Mouse (Mus musculus) cerebellum, adult 2 months (tissue): ENCODE results near the gene Cdr2l. TPM values are rescaled to one million over a fixed set of nuclear protein-coding genes. Genes with fewer than 3 reads are reported as not detected.

Source experiments
- DNase-seq, 2 experiments: peaks; one replicate each; pipeline ENCODE4 v3.0.0; 2021
- H3K27ac ChIP-seq: fragments of 200-500 bp; 2 replicates; pipeline ENCODE4 v1.5.1; 2012; ENCODE audit warnings: low read length, control low read depth, inconsistent platforms; ENCODE audit not compliant: insufficient read depth
- H3K27me3 ChIP-seq: fragments of 200-500 bp; 2 replicates; pipeline ENCODE4 v1.6.1; 2012; ENCODE audit warnings: inconsistent platforms, mild to moderate bottlenecking, low read length, moderate library complexity; ENCODE audit not compliant: control insufficient read depth, insufficient read depth
- H3K4me1 ChIP-seq: fragments of 200-500 bp; 2 replicates; pipeline ENCODE4 v1.6.1; 2011; ENCODE audit warnings: low read length; ENCODE audit not compliant: control insufficient read depth, insufficient read depth
- H3K4me3 ChIP-seq: fragments of 200-500 bp; replicated peaks from 2 replicates; pipeline ENCODE3; 2011; ENCODE audit warnings: mild to moderate bottlenecking, low read depth, low read length, control low read depth; ENCODE audit not compliant: insufficient read depth
- CTCF ChIP-seq: fragments of 200-500 bp; IDR thresholded peaks from 2 replicates; pipeline ENCODE4 v1.5.1; 2011; ENCODE audit warnings: low read depth, mild to moderate bottlenecking, control low read depth, low read length, moderate library complexity, borderline replicate concordance; ENCODE audit not compliant: insufficient read depth
- POLR2A ChIP-seq: fragments of 200-500 bp; IDR thresholded peaks from 2 replicates; pipeline ENCODE4 v1.6.1; 2011; ENCODE audit warnings: low read length, control low read depth, borderline replicate concordance; ENCODE audit not compliant: insufficient read depth
- WGBS: fragments of 180-500 bp; shearing (Covaris S2); methylation state at CpG from one replicate; pipeline ENCODE4 v1.1.7; 2018; 5-methylcytosine and 5-hydroxymethylcytosine counted together
- polyA plus RNA-seq: library from polyadenylated mRNA; depleted of rRNA; stranded (reverse); fragments of >200 nt; gene quantifications from 2 replicates; pipeline ENCODE4 v1.2.3, GENCODE M21; 2012

Gene Cdr2l
- polyA plus RNA-seq, 1 experiment = 54.3 TPM

DNA sequence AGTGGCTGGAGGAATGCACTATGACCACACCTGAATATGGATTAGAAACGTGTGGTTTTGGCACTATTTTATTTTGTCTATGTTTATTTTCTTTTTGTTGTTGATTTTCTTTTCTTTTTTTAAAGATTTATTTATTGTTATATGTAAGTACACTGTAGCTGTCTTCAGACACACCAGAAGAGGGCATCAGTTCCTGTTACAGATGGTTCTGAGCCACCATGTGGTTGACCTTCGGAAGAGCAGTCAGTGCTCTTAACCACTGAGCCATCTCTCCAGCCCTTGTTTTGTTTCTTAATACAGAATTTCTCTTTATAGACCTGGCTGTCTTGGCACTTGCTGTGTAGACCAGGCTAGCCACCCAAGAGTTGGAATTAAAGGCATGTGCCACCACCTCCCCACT, 9.0 kb upstream of the Cdr2l start:
- WGBS = 57% methylated on average over 2 of the region's 2 CpGs
- Histone ChIP-seq H3K27ac (no peak overlapping the region), H3K4me3 (no peak overlapping the region), H3K27me3 (no peaks in the 10 kb centered on the region), H3K4me1 (peaks cover 6% of the 10 kb centered on the region; the same call in 1 of the 2 replicates)
- no peak for DNase-seq
- TF ChIP-seq CTCF (no peak), POLR2A (no peak)

DNA sequence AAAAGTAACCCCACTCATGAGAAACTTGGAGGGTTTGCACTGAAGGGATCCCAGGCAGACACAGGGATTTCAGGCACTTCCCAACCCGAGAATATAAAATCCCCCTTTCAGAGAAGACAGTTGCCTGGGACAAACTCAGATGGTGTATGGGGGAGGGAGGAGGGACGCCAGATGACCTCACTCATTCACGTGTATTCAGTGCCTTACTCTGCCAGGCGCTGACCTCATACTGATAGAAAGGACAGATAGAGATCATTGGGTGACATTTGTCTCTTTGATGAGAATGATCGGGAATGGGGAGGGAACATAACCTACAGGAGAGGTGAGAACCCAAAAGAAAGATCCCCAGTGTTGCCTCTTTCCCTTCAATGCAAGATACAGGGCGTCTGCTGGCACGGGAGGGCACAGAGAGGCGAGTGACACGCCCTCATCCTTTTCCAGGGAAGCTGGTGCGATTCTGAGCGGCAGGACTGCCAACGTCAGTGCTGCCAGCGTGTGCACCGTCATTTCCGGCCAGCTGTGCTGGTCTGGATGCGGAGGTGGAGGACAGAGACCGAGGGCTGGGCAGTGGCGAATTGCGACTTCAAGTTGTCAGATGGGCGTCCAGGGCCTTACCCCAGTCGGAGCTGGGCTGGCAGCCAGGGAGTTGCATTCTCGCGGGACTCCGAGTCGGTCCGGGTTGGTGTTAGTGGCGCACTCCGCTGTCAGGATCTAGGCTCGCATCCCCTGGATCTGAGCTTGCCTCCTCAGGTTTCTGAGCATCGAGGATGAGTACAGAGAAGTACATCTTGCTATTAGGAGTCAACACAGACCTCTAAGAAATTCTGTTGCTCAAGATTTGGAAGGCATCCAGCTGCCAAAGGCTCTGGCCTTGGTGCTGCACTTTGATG, 7.7 kb upstream of the Cdr2l start:
- H3K27ac ChIP-seq = peak overlapping the region; percentile 35
- DNase-seq = peak; percentile 78 to 83
- no peaks in the 10 kb centered on the region for H3K27me3 ChIP-seq
- peaks cover 6% of the 10 kb centered on the region; the same call in 1 of the 2 replicates for H3K4me1 ChIP-seq
- TF ChIP-seq POLR2A (peak; percentile 60; the same call in 1 of the 2 replicates), CTCF (no peak)
- peak overlapping the region; percentile 50 for H3K4me3 ChIP-seq
- WGBS = 2% methylated on average over 30 of the region's 30 CpGs

DNA sequence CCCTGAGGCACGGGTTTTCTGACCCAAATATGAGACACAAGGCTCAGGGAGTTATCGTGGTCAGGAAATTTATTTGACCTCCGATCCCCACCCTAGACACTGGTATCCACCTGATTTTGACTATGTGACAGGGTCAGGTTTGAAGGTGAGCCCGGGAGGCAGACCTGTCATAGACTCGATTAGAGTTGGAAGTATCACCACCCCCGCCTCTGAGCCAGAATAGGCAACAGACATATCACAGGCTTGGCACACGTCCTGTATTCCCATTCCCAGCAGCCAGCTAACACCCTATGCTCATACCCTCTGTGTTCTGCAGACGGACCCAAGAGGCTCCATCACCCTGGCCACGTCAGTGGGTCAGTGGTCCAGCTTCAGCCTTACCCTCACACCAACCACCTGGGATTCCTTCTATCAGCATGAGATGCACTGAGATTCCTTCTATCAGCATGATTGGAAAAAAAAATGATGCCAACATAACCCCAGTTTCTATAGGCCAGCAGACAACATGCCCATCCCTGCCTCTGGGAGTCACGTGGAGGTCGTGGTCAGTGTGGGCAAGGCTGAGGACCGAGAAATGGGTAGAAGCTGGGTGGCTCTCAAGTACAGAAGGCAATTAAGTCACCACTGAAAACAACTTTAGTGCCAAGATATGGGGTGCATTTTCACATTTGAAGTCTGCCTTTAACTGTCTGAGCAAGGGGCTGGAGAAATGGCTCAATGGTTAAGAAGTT, 6.9 kb upstream of the Cdr2l start:
- 53% methylated on average over 12 of the region's 12 CpGs for WGBS
- no peak for DNase-seq

DNA sequence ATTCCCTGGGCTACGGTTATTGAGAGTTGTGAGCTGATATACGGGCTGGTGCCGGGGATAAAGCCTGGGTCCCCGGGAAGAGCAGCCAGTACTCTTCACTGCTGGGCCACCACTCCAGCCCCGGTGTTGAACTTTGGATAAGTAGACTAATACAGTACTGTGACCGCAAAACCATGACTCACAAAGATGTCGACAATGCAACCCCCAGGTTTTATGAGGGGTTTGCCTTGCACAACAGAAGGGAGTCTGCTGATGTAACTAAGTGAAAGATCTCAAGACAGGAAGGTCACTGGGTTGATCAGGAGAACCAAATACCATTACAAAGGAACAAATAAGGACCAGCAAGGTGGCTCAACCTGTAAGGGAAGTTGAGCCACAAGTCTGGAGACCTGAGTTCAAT, 5.0 kb upstream of the Cdr2l start:
- Histone ChIP-seq H3K27ac (no peak overlapping the region), H3K4me3 (no peak overlapping the region), H3K27me3 (no peaks in the 10 kb centered on the region), H3K4me1 (peaks cover 6% of the 10 kb centered on the region; the same call in 1 of the 2 replicates)
- no peak for TF ChIP-seq POLR2A
- DNase-seq = no peak
- WGBS = 71% methylated on average over 7 of the region's 7 CpGs

More for the DNA sequence above, 6.9 kb upstream of the Cdr2l start:
- Histone ChIP-seq H3K4me3 (peak overlapping the region; percentile 50), H3K27me3 (no peaks in the 10 kb centered on the region), H3K4me1 (peaks cover 6% of the 10 kb centered on the region; the same call in 1 of the 2 replicates), H3K27ac (peak overlapping the region; percentile 35; the same call in 1 of the 2 replicates)
- no peak for TF ChIP-seq CTCF
- TF ChIP-seq POLR2A = no peak

DNA sequence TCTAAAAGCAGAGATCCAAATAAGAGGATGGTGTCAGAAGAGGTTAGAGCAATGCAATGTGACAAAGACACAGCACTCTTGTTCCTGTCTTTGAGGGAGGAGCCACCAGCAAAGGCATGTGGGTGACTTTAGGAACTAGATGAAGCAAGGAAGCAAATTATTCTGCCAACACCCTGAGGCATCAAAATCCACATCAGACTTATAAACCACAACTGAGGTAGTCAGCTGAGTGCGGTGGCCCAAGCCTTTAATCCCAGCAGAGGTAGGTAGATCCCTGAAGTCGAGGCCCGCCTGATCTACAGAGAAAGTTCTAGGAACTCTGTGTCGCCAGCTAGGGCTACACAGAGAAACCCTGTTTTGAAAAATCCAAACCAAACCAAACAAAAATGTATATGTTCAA, 4.5 kb upstream of the Cdr2l start:
- no peaks in the 10 kb centered on the region for H3K27me3 ChIP-seq

DNA sequence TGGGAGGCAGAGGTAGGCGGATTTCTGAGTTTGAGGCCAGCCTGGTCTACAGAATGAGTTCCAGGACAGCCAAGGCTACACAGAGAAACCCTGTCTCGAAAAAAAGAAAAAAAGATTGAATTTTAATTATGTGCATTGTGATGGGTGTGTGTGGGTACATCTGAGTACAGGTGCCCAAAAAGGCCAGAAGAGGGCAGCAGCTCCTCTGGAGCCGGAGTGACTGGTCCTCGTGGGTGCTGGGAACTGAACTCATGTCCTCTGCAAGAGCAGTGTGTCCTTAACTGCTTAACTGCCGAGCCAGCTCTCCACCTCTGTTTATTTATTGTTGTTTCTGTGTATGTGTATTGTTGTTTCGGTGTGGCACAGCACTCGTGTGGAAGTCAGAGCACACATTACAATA, 3.9 kb upstream of the Cdr2l start:
- WGBS = 85% methylated on average over 7 of the region's 7 CpGs
- TF ChIP-seq POLR2A (no peak), CTCF (no peak)
- no peak overlapping the region for H3K4me3 ChIP-seq
- no peaks in the 10 kb centered on the region for H3K27me3 ChIP-seq
- no peak for DNase-seq
- peaks cover 6% of the 10 kb centered on the region; the same call in 1 of the 2 replicates for H3K4me1 ChIP-seq
- no peak overlapping the region for H3K27ac ChIP-seq

More for the DNA sequence above, 4.5 kb upstream of the Cdr2l start:
- Histone ChIP-seq H3K4me1 (peaks cover 6% of the 10 kb centered on the region; the same call in 1 of the 2 replicates), H3K27ac (no peak overlapping the region), H3K4me3 (no peak overlapping the region)
- WGBS = 95% methylated on average over 4 of the region's 4 CpGs
- no peak for TF ChIP-seq POLR2A
- TF ChIP-seq CTCF = no peak
- DNase-seq = no peak

DNA sequence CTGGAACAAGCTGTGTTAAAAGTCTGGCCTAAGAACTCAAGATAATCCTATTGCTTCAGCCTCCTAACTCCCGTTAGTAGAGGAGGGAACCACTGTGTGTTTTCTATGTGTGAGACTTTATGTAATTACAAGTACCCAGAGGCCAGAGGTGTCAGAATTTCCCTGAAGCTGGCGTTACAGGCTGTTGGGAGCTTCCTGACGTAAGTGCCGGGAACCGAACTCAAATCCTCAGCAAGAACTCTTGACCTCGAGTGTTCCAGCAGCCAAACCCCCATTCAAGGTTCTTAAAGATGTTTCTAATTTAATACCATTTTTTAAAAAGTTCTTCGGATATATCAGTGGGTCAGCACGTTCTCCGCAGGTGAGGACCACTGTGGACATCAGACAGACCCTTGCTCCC, 440 bp upstream of the Cdr2l start:
- no peak for DNase-seq
- H3K4me3 ChIP-seq = peak overlapping the region; percentile 54
- peak overlapping the region; percentile 15; the same call in 1 of the 2 replicates for H3K27ac ChIP-seq
- WGBS = 25% methylated on average over 9 of the region's 9 CpGs
- no peak for TF ChIP-seq POLR2A
- TF ChIP-seq CTCF = no peak
- no peaks in the 10 kb centered on the region for H3K27me3 ChIP-seq
- H3K4me1 ChIP-seq = peaks cover 18% of the 10 kb centered on the region
